Mouse (Mus musculus): ENCODE measurements around the gene Rab12. TPM values are rescaled to one million over a fixed set of nuclear protein-coding genes. Genes with fewer than 3 reads are reported as not detected.

Rab12 gene
- total RNA-seq, 2 experiments from 2014 or later = 113 to 114 TPM

DNA sequence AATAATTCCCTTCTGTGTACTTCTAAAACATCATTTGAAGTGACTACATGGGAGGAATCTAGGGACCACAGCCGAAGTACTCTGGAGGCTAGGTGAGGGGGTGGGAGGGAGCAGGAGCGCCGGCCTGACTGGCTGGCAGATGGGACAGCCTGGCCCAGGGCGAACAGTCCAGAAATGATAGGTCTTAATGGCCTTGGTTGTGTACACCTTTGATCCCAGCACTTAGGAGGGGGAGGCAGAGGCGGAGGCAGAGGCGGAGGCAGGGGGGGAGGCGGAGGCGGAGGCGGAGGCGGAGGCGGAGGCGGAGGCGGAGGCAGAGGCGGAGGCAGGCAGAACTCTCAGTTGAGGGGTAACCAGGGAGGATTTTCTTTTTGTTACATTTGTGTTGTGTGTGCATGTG, 20.9 kb downstream of the Rab12 start:
- DNase-seq = no peak

DNA sequence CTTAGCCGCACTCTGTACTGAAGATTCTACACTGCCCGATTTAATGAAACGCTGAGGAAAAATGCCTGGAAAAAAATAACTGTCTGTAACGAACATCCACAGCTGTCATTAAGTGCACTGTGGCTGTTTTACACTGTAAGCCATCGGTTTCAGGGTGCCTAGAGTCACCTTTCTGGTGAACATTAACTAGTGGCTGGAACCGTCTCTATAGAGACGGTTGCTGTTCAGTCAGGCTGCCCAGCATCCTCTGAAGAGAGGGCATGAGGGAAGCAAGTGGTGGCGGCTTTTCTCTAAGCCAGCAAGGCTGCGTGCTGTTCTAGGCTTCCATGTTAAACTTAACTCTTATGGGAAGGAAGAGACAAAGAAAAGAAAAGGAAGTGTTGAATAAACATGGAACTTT, 22.9 kb downstream of the Rab12 start:
- DNase-seq = no peak

DNA sequence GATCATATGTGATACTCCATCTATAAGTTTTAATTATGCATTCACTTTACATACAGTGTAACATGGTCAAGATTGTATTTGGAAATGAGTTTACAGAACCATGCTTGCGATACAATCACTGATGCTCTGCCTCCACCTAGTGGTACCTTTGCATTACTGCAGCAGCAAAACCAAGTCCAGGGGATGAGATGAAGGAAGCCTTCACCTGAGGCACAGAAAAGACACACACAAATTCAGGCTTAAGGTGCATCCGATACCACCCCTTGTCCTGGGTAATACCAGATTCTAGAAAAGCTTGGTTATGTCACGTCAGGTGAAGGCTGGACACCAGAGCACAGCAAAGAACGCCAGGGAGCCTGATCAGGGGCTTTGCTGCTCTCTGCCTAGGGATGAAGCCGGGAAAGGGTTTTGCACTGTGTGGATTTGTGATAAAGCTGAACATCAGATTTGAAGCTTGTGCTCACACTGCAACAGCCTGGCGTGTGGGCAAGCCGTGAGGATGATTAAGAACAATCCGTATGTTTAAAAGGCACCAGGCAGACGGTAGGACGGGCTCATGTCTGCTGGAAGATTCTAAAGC, 29.4 kb downstream of the Rab12 start:
- DNase-seq = peak; percentile 60

DNA sequence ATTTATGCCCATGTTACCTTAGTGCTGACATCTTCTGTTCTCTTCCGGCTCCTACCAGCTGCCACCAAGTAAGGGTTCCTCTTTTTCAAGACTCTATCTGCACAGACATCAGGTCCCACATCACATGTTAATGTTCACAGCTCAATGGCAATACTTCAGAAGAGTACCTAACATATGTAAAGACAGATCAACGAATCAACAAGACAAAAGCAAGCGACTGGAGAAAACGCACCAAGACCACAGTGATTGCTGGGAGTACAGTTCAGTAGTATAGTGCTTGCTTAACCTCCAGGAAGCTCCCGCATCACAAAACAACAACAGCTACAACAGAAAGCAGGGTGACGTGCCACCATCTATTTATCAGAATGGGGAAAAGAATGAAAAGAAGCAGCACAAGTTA, 33.0 kb downstream of the Rab12 start:
- no peak for DNase-seq

DNA sequence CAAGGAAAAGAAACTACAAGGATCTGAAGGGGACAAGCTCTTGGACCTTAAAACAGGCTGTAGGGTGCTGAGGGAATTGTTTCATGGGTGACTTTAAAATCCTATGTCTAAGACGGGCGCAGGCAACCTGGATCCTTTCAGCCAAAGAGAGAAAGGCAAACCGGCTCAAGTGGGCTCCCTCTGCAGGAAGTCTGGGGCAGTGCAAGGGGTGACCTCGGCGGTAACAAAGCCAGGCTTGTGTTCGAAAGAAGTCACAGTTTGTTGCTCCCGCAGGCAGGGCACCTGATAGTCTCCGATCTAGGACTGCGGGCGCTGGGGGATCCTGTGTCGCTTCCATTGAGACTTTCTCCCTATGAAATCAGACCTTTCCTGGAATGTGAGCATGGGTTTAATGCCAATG, 33.8 kb downstream of the Rab12 start:
- DNase-seq = peak; percentile 84

DNA sequence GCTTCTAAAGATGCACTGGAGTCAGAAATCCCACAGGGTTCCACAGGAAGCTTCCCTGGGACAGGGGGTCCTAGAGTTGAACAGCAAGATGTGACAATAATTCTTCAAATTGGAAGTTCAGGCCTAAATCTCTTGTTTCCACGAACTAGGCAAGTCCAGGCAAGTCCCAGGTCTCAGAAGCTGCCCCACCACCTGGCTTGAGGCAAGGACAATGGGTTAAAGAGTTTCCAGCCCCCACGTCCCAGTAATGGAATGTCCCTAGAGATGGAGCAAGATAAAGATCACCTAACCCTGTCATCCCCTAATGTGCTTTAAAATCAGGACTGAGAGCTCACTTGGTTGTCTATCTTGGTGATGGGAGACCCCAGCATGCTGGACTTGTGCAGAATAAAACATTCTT, 34.6 kb downstream of the Rab12 start:
- no peak for DNase-seq

DNA sequence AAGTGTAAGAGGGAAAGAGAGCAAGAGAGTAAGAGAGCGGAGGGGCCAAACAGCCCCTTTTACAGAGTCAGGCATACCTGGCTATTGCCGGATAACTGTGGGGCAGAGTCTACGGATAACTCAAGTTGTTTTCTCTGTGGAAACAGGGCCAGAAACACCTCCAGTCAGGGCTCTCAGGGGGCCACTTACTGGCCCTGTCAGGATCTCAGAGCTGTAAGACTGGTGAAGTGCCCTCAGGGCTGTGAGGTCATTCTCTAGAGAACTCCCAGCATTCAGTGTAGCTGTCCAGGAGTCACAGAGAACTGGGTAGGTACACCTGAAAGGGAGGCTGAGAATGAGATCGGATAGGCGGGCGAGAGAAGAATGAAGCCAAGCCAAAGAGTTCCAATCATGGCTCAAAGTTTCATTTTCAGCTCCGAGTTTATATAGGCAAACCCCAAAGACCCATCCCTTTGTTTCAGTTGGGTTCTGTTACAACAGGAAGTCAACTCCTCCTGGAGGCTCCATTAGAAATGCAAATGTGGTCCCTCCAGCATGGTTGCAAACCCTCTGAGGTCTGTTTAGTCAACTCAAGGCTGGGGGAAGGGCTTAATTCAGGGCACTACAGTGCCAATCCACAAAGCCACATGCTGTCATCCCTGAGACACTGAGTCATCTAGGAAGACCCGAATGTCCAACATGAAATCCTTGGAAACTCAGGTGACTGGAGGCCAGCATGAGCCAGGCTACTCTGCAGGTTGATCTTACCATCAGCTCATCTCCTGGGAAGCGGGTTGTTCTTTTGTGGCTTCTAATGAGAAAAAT, 35.7 kb downstream of the Rab12 start:
- no peak for DNase-seq

DNA sequence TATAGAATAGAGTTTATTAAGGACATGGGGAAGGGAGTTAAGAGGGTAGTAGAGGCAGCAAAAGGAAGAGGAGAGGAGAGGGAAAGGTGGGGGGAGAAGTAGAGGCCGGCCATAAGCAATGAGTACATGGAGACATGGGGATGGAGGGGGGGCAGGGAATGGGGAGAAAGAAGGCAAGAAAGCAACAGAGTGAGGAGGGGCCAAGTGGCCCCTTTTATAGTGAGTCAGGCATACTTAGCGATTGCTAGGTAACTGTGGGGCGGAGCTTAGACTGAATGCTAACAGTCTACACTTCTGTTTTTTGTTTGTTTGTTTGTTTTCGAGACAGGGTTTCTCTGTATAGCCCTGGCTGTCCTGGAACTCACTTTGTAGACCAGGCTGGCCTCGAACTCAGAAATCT, 38.2 kb downstream of the Rab12 start:
- no peak for DNase-seq

DNA sequence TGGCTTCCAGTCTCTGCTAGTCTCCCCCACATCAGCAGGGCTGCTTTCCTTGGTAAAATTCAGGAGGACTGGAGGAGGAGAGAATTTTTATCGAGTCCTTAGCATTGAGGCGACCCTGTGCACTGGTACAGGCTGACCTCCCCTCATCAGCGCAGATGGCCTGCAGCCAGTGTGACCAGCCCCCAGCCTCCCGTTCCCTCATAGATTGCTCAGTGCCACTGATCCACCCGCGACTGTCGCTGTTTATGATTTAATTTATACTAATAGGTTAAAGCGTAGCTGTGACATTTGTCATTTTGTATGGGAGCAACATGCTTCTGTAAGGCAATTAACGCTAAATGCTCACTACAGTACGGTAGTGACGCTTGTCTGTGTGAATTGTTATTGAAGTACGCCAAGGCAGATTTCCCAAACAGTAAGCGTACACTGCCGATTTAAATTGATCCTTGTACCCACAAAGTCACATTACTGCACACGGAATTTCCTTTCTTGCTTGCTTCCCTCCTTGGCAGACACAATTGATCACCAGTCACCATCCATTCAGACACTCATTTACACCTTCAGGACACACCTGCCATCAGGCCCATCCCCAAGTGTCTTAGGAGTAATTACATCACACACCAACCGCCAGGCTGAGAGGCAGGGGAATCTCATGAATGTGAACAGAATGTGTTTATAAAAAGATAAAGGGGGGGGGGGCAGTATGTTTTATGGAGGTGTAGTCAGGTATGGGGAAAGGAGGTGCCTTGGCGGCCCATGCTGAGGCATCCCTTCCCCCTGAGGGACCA, 38.8 kb downstream of the Rab12 start:
- no peak for DNase-seq

DNA sequence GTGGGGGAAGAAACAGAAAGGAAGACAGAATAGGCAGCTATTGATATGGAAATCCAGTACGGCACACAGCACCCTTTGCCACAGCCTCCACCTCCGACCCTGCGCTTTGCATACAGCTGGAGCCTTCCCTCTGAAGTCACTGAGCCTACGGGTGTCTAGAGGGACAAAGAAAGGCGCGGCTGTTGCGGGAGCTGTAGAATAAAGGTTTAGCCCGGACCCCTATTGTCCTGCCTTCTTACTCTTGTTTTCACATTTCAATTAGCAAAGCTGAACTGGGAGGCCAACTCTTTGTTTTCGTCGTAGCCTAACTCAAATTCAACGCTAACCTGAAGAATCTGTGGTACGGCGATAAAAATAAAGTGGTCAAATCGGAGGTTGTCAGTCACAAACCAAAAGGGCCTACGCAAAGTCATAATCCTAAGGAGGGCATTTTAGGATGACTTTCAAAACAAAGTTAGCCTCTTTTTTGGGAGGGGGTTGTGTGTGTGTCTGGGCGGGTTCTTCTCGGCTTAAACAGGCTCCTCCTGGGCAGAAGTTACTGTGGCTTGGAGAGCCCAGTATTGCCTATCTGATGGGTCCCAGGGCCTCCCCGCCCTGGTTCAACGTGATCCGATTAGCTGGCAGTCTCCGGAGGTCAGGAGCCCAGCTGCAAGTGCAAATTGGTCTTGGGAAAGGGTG, 39.6 kb downstream of the Rab12 start:
- DNase-seq = peak; percentile 22

DNA sequence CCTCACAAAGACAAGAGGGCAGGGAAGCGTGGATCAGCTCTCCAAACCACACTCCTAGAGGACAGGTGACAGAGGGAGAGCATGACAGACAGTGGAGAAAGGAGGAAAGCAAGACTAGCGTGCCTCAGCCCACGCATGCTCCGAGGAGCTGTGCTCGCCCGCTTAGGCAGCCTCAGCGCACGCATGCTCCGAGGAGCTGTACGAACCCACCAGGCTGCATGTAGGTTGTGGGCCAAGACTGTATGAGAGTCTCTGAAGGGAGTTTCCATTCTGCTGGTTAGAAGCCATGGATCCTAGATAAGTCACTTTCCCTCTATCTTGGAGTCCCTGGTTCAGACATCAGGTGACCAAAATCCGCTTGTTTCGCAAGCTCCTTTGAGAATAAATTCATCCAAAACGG, 40.2 kb downstream of the Rab12 start:
- DNase-seq = no peak

DNA sequence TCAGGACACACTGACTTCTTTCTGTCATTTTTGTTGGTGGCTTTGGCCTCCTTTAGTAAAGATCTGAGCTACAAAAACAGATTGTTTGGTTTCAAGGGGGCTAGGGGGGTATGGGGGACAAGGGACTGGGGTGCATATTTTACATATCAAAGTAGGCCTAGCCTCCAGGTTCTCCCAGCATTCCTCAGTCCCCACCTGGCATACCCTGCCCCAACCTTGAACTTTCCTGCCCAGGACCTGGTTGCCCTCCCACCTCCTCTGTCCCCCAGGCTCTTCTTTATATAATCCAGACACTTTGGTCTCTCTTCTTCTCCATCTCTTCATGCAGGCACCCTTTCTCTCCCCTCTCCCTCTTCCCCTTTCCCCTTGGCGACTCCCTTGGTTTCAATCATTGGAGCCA, 46.3 kb downstream of the Rab12 start:
- no peak for DNase-seq

DNA sequence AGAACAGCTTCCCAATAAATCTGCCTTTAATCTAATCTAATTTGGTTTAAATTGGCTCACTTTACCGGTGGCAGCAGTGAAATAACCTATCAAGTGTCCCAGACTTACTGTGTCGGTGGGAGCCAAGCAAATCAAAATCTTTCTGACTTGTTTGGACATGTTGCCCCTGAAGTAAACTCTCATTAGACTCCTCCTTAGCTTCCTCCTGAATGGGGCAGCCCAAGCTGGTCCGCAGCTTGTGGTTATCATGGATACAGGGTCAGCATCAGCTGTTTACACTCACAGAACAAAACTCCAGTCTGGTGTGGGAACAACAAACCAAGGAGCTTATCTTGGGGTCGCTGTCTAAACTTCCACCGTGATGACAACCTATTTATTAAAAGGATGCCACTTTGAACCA, 47.8 kb downstream of the Rab12 start:
- no peak for DNase-seq

DNA sequence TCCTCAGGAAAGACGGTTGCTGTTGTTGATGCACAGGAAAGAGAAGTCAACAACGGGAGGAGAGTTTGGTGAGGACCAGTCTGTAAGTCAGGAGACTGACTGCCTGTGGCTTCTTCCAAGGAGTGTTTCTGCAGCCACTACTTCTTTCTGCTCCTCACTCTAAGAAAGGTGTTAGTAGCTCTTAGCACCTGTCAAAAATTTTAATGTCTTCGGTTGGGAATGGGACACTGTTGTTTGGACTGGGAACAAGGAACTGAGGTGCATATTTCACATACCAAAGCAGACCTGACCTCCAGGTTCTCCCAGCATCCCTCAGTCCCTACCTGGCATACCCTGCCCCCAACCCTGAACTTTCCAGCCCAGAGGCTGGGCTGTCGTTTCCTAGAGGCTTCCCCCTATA, 48.3 kb downstream of the Rab12 start:
- no peak for DNase-seq

DNA sequence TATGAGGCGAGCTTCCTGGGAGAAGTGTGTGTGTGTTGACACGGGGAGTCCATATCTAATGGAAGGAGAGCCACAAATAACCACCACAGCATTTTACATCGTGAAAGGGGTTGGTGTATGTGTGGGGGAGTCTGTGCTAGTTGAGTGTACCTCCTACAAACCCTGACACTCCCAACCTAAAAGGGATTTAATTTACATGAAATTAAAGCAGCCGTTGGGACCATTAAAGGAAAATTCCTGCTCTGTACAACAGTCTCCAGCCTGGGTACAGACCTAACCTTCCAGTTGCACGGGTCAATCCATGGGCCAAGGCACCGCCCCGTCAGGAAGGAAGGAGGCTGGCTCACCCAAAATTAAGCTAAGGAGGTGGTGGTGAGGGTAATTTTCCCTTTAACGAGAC, 49.5 kb downstream of the Rab12 start:
- DNase-seq = no peak

DNA sequence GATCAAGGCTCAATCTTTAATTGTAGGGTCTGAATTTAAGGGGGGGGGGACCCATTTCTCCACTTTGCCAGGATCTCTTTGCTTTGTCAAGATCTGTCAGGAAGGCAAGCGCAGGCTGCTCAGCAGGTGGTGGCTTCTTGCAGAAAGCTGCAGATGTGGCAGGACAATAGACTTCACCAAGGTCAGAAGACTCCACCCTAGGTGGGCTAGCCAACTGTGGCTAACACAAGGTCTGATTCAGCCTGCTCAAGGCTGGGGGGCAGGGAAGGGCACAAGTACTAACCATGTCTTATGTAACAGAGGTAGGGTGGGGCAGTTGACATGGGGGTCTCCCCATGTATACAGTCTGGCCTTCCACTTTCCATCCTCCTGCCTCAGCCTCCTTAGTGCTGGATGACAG, 62.3 kb downstream of the Rab12 start:
- DNase-seq = no peak

DNA sequence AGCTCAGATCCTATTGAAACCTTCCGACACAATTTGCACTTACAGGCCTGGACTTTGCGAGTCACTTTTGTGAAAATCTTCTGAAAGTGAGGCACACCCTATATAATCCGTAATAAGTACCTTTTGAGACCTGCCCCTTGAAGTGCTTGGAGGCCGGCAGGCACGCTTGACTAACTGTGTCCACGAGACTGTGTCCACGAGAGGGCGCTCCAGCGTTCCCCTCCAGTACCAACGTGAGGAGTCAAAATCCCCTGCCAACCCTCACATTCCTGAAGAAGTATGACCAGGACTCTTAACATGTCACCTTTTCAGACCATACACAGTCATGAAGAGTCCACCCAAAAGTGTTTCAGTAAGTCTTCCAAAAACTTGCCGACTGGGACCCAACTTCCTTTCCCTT, 68.4 kb downstream of the Rab12 start:
- DNase-seq = peak; percentile 92

DNA sequence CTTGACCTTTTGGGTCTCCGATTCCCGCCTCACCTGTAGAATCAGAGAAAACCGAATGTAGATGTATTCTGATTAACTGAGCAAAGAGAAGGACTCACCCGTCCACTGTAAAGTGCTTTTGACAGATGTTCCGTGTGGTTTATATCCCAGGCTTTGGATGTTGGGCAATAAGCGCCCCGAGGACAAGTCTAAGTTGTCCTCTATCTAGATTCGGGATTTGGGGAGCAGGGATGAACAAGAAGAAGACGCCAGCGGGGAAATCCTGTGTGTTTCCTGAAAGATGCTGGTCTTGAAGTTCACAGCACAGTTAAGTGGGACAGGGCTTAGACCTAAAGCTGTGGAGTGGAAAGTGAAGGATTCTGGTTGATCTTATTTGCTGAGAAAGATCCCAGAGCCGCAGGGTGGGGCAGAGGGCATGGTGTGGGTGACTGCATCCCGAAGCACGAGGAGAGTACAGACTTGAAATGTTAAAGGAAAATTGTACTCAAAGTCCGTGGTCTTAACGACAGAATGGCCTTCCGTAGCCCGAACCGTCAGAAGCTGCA, 68.9 kb downstream of the Rab12 start:
- no peak for DNase-seq

DNA sequence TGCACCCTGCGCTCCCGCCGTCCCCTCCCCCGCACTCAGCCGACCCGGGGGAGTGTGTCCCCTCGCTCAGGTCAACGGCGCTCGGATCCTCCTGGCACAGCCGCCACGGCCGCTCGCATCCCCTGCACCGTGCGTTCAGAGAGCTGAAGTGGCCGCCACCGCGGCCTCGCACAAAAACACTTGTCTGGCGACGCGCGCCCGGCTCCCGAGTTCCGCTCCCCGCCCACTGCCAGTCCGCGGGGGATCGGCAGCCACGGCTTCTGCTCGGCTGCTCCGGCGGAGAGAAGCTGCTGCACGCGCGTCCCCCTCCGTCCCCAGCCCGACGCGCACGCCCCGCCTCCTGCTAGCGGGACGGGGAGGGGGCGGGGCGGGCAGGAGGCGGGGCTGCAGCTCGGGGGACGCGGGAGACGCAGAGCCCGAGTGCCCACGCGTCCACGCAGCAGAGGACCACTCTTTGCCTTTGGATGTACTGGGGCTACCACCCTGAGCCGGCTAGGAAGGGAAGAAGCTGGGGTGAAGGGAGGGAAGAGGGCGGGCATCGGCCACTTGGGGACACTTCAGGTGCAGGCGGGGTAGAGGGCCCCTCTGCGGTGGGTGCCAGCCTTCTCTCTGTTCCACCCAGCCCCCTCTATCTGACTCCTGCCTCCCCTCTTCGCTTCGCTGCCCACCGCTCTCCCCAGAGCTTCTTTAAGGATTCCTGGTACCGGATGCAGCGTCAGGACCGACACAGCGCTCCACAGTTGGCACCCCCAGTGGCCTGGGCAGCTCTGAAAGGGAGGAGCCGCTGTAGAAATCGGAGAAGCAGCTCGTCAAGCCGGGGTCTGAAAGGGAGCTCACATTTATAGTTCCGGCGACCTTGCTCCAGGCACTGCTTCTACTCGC, 69.8 kb downstream of the Rab12 start, which contains the start of gene Mtcl1:
Mtcl1 (minus strand) TSS at position 291 of the 882 bp plus-strand sequence.
- peak; percentile 73 for DNase-seq

DNA sequence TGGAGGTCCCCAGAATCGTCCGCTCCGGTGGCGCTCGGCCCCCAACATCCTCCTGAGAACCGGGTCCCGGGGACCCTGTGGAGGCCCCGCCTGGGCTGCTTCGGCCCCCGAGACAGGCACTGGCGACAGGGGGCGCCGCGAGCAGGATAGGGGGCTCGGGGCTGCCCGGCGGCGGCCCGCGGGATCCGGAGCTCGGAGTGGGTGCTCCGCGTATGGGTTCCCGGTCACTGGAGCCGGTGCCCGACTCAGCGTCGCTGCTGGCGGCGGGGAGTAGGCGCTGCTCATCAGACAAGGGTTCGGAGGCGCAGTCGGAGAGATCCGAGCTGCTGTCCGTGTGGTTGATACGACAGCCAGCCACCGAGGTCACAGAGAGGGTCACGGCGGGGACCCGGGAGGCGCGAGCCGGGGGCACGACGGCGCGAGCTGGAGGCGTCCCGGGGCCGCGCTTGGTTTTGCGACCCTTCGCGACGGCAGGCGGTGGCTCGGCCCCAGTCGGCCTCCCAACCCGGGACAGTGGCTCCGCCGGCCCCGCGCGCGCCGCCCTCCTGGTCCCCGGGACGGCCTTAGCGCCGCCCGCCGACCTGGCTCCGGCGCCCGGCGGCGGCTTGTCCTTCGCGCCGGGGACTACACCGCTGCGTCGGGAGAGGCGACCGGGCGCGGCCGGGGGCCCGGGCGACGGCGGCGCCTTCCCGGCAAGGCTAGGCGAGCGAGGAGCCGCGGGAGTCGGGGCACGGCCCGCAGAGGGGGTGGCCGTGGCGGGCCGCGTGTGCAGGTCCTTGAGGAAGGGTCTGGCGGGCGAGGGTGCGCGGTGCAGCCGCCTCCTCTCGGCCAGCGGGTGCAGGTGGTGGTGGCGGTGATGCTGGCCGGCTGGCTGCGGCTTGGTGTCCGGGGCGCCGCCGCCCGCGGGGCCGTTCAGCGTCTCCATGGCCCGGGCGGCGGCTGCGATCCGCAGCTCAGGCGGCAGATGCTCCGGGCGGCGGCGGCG, 70.8 kb downstream of the Rab12 start:
- DNase-seq = peak; percentile 64
